Mouse (Mus musculus) limb, embryonic 14.5 days (tissue): ENCODE results near the gene Tmem233. TPM values are rescaled to one million over a fixed set of nuclear protein-coding genes. Genes with fewer than 3 reads are reported as not detected.

Experiments used
- ATAC-seq: fragments of 200-750 bp; cut with Nextera tagmentation; 2 replicates; pipeline ENCODE4 v1.8.0; 2017; ENCODE audit warnings: low read depth, moderate number of reproducible peaks, moderate TSS enrichment; ENCODE audit not compliant: low FRiP score
- DNase-seq: peaks from one replicate; pipeline ENCODE4 v3.0.0-alpha.2; 2015; ENCODE audit warnings: low spot score
- H3K27ac ChIP-seq: fragments of 300-500 bp; sonication (generic); replicated peaks from 2 replicates; pipeline ENCODE4 v1.5.1; 2014; ENCODE audit warnings: low read depth, mild to moderate bottlenecking, low read length, moderate library complexity, mixed read lengths
- H3K27me3 ChIP-seq: fragments of 300-500 bp; sonication (generic); 2 replicates; pipeline ENCODE4 v1.6.1; 2014; ENCODE audit warnings: low read length, mixed read lengths; ENCODE audit not compliant: control insufficient read depth, insufficient read depth
- H3K36me3 ChIP-seq: fragments of 300-500 bp; sonication (generic); 2 replicates; pipeline ENCODE4 v1.6.1; 2014; ENCODE audit warnings: mild to moderate bottlenecking, low read length, moderate library complexity, mixed read lengths; ENCODE audit not compliant: control insufficient read depth, insufficient read depth
- H3K4me1 ChIP-seq: fragments of 300-500 bp; sonication (generic); 2 replicates; pipeline ENCODE4 v1.6.1; 2014; ENCODE audit warnings: antibody characterized with exemption, low read length, mixed read lengths; ENCODE audit not compliant: control insufficient read depth, insufficient read depth
- H3K4me2 ChIP-seq: fragments of 300-500 bp; sonication (generic); replicated peaks from 2 replicates; pipeline ENCODE4 v1.6.1; 2014; ENCODE audit warnings: low read depth, mild to moderate bottlenecking, low read length, moderate library complexity; ENCODE audit not compliant: severe bottlenecking
- H3K4me3 ChIP-seq: fragments of 300-500 bp; sonication (generic); replicated peaks from 2 replicates; pipeline ENCODE4 v1.5.1; 2014; ENCODE audit warnings: low read length
- H3K9ac ChIP-seq: fragments of 300-500 bp; sonication (generic); 2 replicates; pipeline ENCODE4 v1.6.1; 2014; ENCODE audit warnings: mild to moderate bottlenecking, low read depth, low read length, moderate library complexity; ENCODE audit not compliant: severe bottlenecking
- H3K9me3 ChIP-seq: fragments of 300-500 bp; sonication (generic); 2 replicates; pipeline ENCODE4 v1.6.1; 2016; ENCODE audit warnings: low read length; ENCODE audit not compliant: control insufficient read depth
- POLR2A ChIP-seq: fragments of 200-500 bp; IDR thresholded peaks from 2 replicates; pipeline ENCODE4 v1.8.0; 2012; ENCODE audit warnings: inconsistent platforms, mild to moderate bottlenecking, moderate library complexity, borderline replicate concordance; ENCODE audit not compliant: insufficient read depth, insufficient read length; ENCODE audit errors: extremely low read depth
- WGBS: fragments of 180-500 bp; shearing (Covaris S2); extraction: QIAGEN DNeasy Blood & Tissue Kit; methylation state at CpG from one replicate; pipeline ENCODE4 v1.1.7; 2014; 5-methylcytosine and 5-hydroxymethylcytosine counted together
- polyA plus RNA-seq, 2 experiments: library from polyadenylated mRNA; depleted of rRNA in 1 of 2; stranded (reverse) in 1 of 2; unstranded in 1 of 2; fragments of >200 nt; fragmentation: Nextera tagmentation in 1 of 2; extraction: Ambion mirVana in 1 of 2; gene quantifications; 2 replicates each; pipeline versions ENCODE4 v1.2.1 to v1.2.3; 2012 to 2014

The Tmem233 gene
- polyA plus RNA-seq, 2 experiments: 0.33 TPM; not detected in 1

GRCm38 (mm10) chr5:116004271-116004670, 78.8 kb downstream of the Tmem233 start:
- H3K9me3 ChIP-seq: no peaks in the 10 kb centered on the region
- DNase-seq: no peak
- no peak for TF ChIP-seq POLR2A
- H3K4me3 ChIP-seq: no peak overlapping the region
- H3K4me2 ChIP-seq: no peak overlapping the region
- no peaks in the 10 kb centered on the region for H3K27me3 ChIP-seq
- H3K9ac ChIP-seq: no peak overlapping the region
- H3K4me1 ChIP-seq: no peaks in the 10 kb centered on the region
- no peaks in the 10 kb centered on the region for H3K36me3 ChIP-seq
- WGBS: 85% methylated on average over 10 of the region's 10 CpGs
- no peak overlapping the region for H3K27ac ChIP-seq
- no peak for ATAC-seq

- H3K4me2 ChIP-seq: no peak overlapping the region
- TF ChIP-seq POLR2A: no peak
- DNase-seq: no peak
- H3K4me3 ChIP-seq: no peak overlapping the region
- H3K27me3 ChIP-seq: no peaks in the 10 kb centered on the region
- ATAC-seq: no peak
- H3K9me3 ChIP-seq: no peaks in the 10 kb centered on the region
- 42% methylated on average over 13 of the region's 13 CpGs for WGBS
- no peak overlapping the region for H3K27ac ChIP-seq
- H3K4me1 ChIP-seq: no peaks in the 10 kb centered on the region
- no peak overlapping the region for H3K9ac ChIP-seq
- no peaks in the 10 kb centered on the region for H3K36me3 ChIP-seq
Observed at GRCm38 (mm10) chr5:116003825-116004224, 79.2 kb downstream of the Tmem233 start.

GRCm38 (mm10) chr5:116003154-116003553, 79.9 kb downstream of the Tmem233 start:
- Histone ChIP-seq H3K4me2 (no peak overlapping the region), H3K9ac (no peak overlapping the region), H3K4me3 (no peak overlapping the region), H3K36me3 (no peaks in the 10 kb centered on the region), H3K27me3 (no peaks in the 10 kb centered on the region), H3K4me1 (no peaks in the 10 kb centered on the region), H3K9me3 (no peaks in the 10 kb centered on the region), H3K27ac (no peak overlapping the region)
- WGBS: 81% methylated on average over 8 of the region's 8 CpGs
- ATAC-seq: no peak
- DNase-seq: no peak
- TF ChIP-seq POLR2A: no peak

- WGBS: 79% methylated on average over 13 of the region's 13 CpGs
- H3K27me3 ChIP-seq: no peaks in the 10 kb centered on the region
- DNase-seq: no peak
- H3K9me3 ChIP-seq: no peaks in the 10 kb centered on the region
- TF ChIP-seq POLR2A: no peak
- H3K27ac ChIP-seq: no peak overlapping the region
- peaks cover 13% of the 10 kb centered on the region for H3K36me3 ChIP-seq
- H3K4me1 ChIP-seq: no peaks in the 10 kb centered on the region
- H3K4me2 ChIP-seq: no peak overlapping the region
- H3K9ac ChIP-seq: no peak overlapping the region
- no peak overlapping the region for H3K4me3 ChIP-seq
- no peak for ATAC-seq
Observed at GRCm38 (mm10) chr5:115997376-115997775, 85.7 kb downstream of the Tmem233 start.

GRCm38 (mm10) chr5:115994101-115994500, 88.9 kb downstream of the Tmem233 start:
- peaks cover 32% of the 10 kb centered on the region for H3K36me3 ChIP-seq
- no peak overlapping the region for H3K4me2 ChIP-seq
- peaks cover 12% of the 10 kb centered on the region; the same call in 1 of the 2 replicates for H3K9me3 ChIP-seq
- TF ChIP-seq POLR2A: no peak
- no peaks in the 10 kb centered on the region for H3K27me3 ChIP-seq
- no peak overlapping the region for H3K9ac ChIP-seq
- H3K27ac ChIP-seq: no peak overlapping the region
- ATAC-seq: no peak
- no peak overlapping the region for H3K4me3 ChIP-seq
- no peak for DNase-seq
- H3K4me1 ChIP-seq: no peaks in the 10 kb centered on the region
- WGBS: 94% methylated on average over 15 of the region's 15 CpGs

- Histone ChIP-seq H3K36me3 (peaks cover 49% of the 10 kb centered on the region), H3K27ac (no peak overlapping the region), H3K9me3 (peaks cover 12% of the 10 kb centered on the region; the same call in 1 of the 2 replicates), H3K9ac (no peak overlapping the region), H3K4me3 (no peak overlapping the region), H3K4me1 (no peaks in the 10 kb centered on the region), H3K27me3 (no peaks in the 10 kb centered on the region), H3K4me2 (no peak overlapping the region)
- DNase-seq (no peak), ATAC-seq (no peak)
- TF ChIP-seq POLR2A: no peak
- WGBS: 91% methylated on average over 11 of the region's 11 CpGs
Observed at GRCm38 (mm10) chr5:115991717-115992116, 91.3 kb downstream of the Tmem233 start.

Other genes with a start within 250 kb of the Tmem233 start
- 11.7 and 13.1 TPM in 2 replicates for gene Cit, start 238.0 kb downstream of the Tmem233 start, polyA plus RNA-seq (2012; rRNA removed)
- 19.0 and 20.8 TPM in 2 replicates for gene Cit, start 238.0 kb downstream of the Tmem233 start, polyA plus RNA-seq (2014; fragmentation: Nextera tagmentation; extraction: Ambion mirVana)
- 89.2 and 111 TPM in 2 replicates for gene Prkab1, start 58.7 kb downstream of the Tmem233 start, polyA plus RNA-seq (2012; rRNA removed)
- gene Prkab1, start 58.7 kb downstream of the Tmem233 start, polyA plus RNA-seq (2014; fragmentation: Nextera tagmentation; extraction: Ambion mirVana): 62.6 and 66.7 TPM in 2 replicates
- gene Ccdc60, start 205.7 kb upstream of the Tmem233 start, polyA plus RNA-seq (2012; rRNA removed): 1.3 and 1.4 TPM in 2 replicates
- gene Ccdc60, start 205.7 kb upstream of the Tmem233 start, polyA plus RNA-seq (2014; fragmentation: Nextera tagmentation; extraction: Ambion mirVana): 0.80 and 1.6 TPM in 2 replicates